Mouse (Mus musculus) mouse embryonic stem cell (cell line): ENCODE data around the gene Atn1.
"Not testable (repeated sequence)": the region's sequence is repeated elsewhere in the genome, so short reads cannot be mapped to it uniquely, and the experiment has no call there.

ENCODE experiments used
- in situ Hi-C, 2 experiments: fragments of 300-500 bp; cut with MboI; formaldehyde crosslinking; loops; 1 replicate in 1 of 2; 3 replicates in 1 of 2; pipeline ENCODE4 v1.14.3; 2019 to 2020; ENCODE audit warnings: low sequenced_read_pairs in 2 of 2, low pct_unique_long_range_greater_than_20kb in 1 of 2, mixed read lengths in 1 of 2; ENCODE audit not compliant: unreplicated experiment in 1 of 2

Atn1 gene

DNA sequence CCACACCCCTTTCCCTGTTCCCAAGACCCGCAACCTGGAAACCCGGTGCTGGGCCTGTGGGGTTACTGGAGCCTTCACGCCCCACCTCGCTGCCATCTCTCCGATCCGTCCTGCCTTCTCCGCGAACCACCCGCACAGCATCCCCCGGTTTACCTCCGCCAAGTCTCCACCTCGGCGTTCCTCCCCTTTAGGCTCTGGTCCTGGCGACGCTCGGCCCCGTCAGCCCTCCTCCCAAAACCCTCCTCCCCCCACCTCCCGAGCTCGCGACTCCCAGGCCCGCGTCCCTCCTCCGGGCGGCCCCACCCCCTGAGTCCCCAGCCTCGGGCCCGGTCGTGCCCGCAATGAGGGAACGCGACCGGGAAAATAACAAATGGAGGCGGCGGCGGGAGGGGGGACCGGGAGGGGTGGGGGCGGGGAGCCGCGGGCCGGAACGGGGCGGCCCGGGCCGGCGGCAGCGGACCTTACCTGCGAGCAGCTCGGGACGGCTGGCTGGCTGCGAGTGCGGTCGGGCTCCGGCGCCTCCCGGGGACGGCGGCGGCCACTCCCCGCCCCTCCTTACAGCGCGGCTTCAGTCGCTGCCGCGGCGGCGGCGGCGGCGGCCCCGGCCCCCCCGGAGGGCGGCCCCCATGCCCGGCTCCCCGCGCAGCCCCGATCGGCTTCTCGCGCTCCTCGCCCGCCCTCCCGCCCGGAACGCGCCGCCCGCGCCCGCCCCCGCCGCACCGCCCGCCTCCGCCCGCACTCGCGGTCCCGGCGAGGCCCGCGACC, at the start of gene Atn1, which contains the start of gene Gm45234:
Gene Atn1, minus strand, starts transcription at position 694 of the 765 bp plus-strand sequence.
Gene Gm45234, minus strand, starts transcription at position 191 of the 765 bp plus-strand sequence.
- in situ Hi-C loops: loop anchor here in 1 of 2 experiments (25.0 kb wide), 1 partner anchor 269 kb away; the partner anchor contains the start of gene C1rl

DNA sequence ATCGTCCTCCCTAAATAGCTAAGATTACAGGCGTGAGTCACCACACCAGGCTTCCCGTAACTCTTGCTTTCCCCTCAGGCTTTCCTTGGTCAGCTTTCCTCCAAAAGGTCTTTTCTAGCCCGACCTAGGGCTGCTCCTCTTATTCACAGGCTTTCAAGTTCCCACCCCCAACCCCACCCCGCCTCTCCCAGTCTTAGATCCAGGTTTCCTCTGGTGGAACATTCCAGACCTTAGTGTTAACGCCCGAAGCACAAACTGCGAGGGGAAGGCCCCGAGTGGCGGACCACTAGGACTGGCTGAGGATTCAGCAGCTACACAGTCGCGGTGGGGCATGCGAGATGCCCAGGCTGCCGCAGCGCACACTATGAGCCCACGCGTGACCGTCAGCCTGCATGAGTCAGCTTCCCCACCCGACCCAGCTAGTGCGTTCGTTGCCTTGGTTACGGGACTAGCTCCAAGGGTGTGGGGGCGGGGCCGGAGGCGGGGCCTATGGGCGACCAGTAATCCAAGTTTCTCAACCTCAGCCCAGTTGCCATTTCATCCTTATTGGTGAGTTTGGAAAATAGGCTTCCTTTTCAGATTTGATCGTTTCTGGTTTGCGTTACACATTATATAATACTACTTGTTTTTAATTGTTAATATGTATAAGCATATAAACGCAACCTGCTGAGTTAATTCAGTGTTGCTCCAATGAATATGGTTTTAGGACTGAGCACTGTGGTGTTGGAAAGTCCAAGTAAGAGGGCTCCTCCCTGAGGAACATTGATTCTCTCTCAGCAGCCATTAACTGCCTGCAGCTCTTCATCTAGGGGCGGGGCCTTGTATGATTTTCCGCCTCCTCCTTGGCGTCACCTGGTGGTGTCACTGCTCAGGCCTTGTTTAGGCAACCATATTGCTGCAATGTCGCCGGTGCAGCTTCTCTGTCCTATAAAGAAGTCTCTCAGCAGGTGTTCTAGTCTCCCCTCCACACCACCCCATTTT, 49.3 kb upstream of the Atn1 start:
- in situ Hi-C loops: no loop called here

DNA sequence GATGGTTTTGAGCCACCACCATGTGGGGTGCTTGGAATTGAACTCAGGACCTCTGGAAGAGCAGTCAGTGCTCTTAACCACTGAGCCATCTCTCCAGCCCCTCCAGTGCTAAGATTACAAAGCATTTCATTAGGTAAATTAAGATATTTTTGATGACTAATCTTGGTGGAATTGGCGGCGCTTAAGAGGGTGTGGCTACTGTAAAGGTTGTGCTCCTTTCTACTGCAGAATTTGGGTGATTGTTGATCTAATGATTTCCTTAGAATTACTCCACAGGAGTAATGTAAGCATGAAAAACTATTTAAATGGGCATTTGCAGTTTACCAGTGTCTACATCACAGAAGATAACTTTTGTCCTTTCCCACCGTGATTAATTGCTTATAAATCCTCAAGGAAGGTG, 48.0 kb upstream of the Atn1 start:
- in situ Hi-C loops: no loop called here

DNA sequence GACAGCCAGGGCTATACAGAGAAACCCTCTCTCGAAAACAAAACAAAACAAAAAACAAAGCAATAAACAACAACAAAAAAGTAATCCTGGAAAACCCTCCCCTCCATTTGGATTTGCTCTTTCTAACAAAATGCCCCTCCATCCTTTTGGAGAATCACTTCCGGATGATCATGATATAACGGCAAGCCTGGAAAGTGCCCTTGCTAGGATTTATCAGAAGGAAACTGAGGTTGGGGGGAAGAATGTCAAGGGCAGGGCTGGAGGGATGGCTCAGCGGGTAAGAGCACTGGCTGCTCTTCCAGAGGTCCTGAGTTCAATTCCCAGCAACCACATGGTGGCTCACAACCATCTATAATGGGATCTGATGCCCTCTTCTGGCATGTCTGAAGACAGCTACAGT, 47.4 kb upstream of the Atn1 start:
- in situ Hi-C loops: not testable (repeated sequence)

DNA sequence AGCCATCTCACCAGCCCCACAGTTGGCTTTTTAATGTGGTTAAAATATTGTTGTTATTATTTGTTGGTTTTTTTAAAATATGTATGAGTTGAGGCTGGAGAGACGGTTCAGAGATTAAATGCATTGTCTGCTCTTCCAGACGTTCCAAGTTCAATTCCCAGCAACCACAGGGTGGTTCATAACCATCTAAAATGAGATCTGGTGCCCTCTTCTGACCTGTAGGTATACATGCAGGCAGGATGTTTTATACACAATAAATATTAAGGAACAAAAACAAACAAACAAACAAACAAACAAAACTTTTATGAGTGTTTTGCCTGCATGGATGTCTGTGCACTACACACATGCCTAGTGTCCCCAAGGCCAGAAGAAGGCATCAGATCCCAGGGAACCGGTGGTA, 46.7 kb upstream of the Atn1 start:
- in situ Hi-C loops: no loop called here

DNA sequence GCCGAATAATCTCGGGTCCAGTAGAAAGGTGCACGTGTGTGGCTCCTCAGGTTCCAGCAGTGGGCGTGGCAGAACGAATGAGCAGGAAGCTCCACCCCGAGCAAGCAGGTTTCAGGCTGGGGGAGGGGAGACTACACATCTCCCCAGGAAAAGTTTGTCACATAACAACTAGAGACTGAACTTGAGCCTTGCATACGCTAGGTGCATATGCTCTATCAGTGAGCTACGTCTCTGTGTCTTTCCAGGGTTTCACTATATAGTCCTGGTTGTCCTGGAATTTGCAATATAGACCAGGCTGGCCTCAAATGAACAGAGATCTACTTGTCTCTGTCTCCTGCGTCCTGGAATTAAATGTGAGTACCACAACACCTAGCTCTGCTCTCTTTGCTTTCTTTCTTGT, 46.1 kb upstream of the Atn1 start:
- in situ Hi-C loops: not testable (repeated sequence)

DNA sequence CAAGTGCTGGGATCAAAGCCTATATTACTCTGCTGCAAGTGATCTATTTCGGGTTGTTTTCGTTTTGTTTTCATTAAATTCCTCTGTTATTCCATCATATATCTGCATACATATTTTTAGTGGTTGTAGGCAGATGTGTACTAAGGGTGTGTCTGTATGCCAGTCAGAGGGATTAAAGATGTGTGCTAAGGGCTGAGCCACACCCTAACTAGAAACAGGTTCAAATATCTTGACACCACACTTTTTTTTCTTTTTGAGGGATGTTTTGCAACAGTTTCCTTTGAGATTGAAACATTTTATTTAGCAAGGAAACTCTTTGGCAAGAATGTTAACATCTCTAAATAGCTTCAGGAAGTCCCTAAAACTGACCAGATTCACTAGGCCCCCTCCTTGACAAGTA, 39.9 kb upstream of the Atn1 start:
- in situ Hi-C loops: no loop called here

DNA sequence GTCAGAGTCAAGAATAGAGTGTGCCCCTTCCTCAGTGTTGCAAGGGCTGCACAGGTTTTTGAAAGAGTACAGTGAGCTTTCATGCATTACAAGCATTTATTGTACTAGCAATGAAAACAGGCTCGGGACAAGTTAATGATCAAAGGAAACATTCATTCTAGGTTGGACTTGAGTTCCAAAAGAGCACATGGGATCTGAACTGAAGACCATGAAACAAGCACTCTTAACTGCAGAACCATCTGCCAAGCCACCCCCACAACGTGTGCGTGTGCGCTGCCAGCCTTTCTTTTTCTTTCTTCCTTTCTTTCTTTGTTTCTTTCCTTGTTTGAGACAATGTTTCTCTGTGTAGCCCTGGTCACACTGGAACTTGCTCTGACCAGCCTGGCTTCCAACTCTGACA, 39.5 kb upstream of the Atn1 start:
- in situ Hi-C loops: no loop called here

DNA sequence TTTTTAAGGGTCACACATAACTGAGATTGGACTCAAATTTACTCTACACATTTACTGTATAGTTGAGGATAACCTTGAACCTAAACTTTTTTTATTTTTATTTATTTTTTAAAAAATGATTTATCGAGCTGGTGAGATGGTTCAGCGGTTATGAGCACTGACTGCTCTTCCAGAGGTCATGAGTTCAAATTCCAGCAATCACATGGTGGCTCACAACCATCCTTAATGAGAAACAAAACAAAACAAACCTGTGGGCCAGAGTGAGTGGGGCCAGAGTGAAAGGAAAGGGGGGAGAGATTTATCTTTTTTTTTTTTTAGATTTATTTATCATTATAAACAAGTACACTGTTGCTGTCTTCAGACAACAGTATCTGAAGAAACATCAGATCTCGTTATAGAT, 35.6 kb upstream of the Atn1 start:
- in situ Hi-C loops: no loop called here

DNA sequence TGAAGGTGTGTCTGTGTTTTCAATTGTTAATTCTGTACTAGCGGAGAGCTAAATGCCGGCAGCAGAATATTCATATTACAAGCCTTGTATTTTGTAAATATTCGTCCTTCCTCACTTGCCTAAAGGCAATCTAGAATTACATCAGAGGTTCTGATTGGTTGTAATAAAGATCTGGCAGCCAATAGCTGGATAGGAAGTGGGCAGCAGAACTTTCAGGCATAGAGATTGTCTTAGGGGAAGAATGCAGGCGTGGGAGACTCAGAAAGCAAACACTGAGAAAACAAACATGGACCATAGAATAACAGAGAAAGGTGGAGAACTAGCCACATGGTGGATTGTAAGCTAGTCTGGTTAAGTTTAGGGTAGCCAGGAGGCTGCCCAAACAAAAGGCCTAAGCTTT, 33.8 kb upstream of the Atn1 start:
- in situ Hi-C loops: no loop called here

DNA sequence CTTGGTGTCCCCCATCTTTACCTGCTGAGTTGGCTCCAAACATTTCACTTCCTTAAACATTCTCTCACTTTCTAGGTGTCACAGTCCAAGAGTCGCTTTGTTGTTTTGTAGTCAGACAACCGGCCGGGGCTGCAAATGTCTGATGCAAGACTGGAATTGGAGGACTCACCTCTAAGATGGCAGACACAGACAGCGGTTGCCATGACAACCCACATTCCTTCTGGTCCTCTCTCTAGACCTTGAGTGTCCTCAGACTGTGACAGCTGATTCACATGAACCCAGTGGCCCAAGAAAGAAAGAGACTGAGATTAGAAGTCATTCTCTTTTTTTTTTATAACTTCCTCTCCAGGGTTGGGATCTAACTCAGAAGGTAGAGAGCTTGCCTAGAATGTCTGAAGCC, 33.2 kb upstream of the Atn1 start:
- in situ Hi-C loops: no loop called here

DNA sequence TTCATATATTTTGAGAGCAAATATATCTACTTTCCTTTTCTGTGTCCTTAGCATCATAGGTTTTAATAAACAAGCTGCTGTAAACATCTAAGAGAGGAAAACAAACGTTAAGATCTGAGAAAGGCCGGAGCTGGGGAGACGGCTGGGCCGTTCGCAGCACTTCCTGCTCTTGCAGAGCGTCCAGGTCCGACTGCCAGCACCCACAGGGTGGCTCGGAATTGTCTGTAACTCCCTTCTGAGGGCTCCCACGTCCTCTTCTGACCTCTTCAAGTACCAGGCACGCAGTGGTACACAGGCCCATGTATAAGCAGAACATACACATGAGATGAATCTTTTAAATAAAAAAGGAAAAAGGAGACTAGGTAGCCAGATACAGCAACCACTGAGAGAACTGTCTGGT, 31.4 kb upstream of the Atn1 start:
- in situ Hi-C loops: no loop called here

DNA sequence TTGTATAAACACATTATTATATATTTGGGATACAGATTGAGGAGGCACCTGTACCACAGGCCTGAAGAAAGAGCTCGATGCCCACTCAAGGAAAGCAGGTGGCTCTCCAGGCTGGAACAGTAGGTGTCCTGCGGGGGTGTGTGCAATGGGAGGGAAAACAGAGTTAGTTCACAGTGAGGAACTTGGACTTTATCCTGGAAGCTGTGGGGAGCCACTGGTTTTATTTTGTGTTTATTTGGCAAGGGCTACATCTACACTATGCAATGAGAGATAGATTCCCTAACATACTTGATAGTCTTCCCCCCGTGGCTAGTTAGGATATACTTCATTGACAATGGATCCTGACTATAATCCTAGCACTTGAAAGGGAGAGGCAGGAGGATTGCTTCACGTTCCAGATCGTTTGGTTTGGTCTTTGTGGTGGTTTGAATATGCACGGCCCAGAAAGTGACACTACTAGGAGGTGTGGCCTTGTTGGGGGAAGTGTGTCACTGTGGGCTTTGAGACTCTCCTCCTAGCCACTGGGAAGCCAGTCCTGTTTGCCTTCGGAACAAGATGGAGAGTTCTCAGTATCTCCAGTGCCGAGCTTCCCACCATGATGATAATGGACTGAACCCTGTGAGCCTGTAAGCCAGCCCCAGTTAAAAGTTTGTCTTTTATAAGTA, 30.6 kb upstream of the Atn1 start:
- in situ Hi-C loops: no loop called here

DNA sequence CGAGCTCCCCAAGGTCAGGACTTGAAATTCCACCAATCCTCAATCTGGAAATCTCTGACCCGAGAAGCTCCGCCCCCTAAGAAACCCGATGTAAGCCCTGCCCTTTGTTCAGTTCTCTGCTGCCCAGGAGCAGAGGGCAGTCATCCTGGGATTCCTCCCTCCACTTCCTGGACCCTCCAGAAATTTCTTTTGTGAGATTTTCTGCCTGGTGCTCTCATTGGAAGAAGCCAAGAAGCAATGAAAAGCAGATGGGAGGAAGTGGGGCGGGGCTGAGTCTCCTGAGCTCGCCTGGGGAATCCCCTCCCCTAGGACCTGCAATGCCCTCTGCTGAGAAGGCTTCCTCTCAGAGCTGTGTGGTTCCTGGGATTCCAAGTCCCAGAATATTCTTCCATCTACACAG, 26.1 kb upstream of the Atn1 start:
- in situ Hi-C loops: no loop called here

DNA sequence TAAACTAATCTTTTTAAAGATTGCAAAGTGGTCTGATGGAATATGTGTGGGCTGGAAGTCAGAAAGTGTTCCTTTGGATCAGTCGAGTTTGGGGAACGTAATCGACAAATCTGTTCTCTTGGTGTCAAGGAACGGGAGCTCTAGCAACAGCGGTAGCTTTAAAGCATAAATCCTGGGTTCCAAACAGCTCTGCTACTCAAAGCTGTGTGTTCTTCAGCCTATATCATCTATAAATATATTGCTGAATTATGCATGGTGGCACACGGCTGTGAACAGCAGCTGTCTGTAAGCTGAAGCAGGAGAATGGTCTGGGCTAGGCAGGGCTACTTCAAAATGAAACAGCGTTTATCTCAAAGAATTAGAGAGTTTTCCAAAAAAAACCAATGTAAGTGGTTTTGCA, 24.6 kb upstream of the Atn1 start:
- in situ Hi-C loops: no loop called here

DNA sequence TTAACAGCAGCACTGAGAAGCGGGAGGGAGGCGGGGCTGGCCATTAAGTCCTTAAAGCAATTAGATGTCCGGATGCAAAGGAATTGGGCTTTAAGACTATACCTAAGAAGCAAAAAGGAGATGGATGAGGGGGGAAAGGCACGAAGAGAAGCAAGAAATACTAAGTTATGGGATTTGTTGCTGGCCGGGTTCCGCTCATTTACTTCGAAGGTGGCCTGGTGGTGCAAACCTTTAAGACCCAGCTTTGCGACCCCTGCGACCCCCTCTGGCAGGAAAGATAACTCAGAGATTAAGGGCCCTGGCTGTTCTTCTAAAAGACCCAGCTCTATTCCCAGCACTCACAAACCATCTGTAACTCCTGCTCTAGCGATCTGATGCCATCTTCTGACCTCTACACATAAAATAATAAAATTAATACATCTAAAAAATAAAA, 23.7 kb upstream of the Atn1 start:
- in situ Hi-C loops: no loop called here

DNA sequence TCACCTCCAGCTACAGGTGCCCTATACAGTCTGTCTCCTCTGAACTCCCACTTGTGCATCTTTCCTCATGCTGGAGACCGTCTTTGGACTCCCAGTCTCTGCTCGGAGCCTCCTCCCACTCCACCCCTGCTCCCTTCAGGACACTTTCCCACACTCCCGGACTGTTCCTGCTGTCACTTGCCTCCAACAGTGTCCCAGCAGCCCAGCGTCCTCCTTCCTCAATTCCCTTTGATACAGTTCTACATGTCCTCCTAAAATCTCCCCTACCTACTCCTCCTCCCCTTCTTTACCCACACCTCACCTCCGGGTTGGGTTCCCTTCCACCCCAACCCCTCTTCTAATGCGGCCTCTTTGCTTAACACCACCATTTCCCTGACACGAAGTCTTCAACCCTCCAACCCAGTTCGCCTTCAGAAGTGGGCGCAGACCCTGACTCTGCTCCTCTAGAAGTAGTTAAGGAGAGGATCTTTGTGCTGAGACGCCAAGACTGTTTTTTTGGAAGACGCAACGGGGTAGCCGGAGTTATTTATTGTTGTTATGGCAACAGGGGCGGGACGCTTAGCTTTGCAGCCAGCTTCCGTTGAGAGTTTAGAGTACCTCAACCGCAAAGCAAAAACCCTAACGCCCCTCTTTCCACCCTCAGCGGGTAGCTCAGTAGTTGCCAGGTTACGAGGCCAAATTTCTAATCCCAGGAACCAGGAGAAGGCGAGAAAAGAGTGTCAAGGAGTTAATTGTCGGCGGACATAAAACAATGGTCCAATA, 23.1 kb upstream of the Atn1 start, which contains the start of gene Lrrc23:
Gene Lrrc23, minus strand, starts transcription at position 506 of the 762 bp plus-strand sequence.
- in situ Hi-C loops: no loop called here

DNA sequence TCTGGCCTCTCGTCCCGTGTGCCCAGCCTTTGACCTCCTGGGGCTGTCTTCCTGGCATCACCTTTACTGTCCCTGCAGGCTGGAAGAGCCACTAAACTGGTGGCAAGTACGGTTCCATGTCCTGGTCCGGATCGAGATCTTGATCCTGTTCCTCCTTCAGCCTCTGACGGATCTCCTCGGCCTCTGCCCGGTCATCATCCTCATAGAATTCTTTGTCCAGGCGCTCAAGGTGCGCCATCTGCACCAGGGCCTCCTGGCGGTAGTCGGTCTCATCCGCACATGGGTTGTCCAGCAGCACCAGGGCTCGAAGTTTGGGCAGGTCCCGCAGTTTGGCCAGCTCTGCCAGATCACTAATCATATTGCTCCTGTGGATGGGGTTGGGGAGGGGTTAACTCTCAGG, 14.2 kb upstream of the Atn1 start:
- in situ Hi-C loops: loop anchor here in 1 of 2 experiments (25.0 kb wide), 1 partner anchor 283 kb away; the partner anchor contains the start of gene C1rl
